Mouse (Mus musculus) lung, adult 2 months (tissue): ENCODE results near the gene Vstm2a.

Source experiments
- CTCF ChIP-seq: fragments of 200-500 bp; IDR thresholded peaks from 2 replicates; pipeline ENCODE4 v1.5.1; 2011; ENCODE audit warnings: mild to moderate bottlenecking, low read length, control low read depth; ENCODE audit not compliant: insufficient read depth
- POLR2A ChIP-seq: fragments of 200-500 bp; IDR thresholded peaks from 2 replicates; pipeline ENCODE4 v1.6.1; 2011; ENCODE audit warnings: low read depth, mild to moderate bottlenecking, control low read depth, low read length, borderline replicate concordance; ENCODE audit errors: extremely low read depth

- TF ChIP-seq CTCF (no peak), POLR2A (no peak)
Measured at GRCm38 (mm10) chr11:16299960-16300359, 42.4 kb downstream of the Vstm2a start.
